Mouse (Mus musculus): ENCODE measurements around the gene Agbl4. TPM values are rescaled to one million over a fixed set of nuclear protein-coding genes. Genes with fewer than 3 reads are reported as not detected.

Gene Agbl4
- total and polyA plus RNA-seq, 3 experiments, result not detected

DNA sequence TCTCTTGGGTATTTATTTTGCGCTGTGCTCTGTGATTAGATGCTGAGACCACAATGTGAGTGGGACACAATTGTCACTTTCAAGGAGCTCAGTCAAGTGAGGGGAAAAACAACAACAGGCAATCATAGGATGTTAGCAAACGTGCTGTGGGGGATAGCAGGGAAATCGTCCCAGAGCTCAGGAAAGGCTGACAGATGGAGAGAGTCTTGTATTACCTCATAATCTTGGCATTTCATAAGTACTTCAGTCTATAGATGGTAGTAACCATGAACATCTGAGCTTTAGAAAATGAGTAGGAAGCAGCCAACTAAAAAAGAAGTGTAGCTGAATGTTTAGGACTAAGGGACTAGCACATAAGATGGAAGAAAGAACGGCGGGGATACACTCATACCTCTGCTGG is 910.2 kb downstream of the Agbl4 start:
- in situ Hi-C loops (cut with MboI; ENCODE audit: low pct_ligation_motif_present, low pct_unique_long_range_greater_than_20kb, low sequenced_read_pairs), result no loop called here
- no peak overlapping the region for H3K4me2 ChIP-seq (ENCODE audit: insufficient read depth, low read depth, poor library complexity, severe bottlenecking)
- no peak overlapping the region for H3K9ac ChIP-seq (ENCODE audit: insufficient read depth, low read depth)
- no peaks in the 10 kb centered on the region for H3K79me2 ChIP-seq (replicated peaks; ENCODE audit: control insufficient read depth, extremely low read depth, insufficient read depth, poor library complexity, severe bottlenecking)
- no peak overlapping the region for H3K4me3 ChIP-seq (replicated peaks in 1 of 3; ENCODE audit: low read depth in 2 of 3, low read length in 2 of 3, poor library complexity in 1 of 3)
- dilution Hi-C loops (cut with MboI; ENCODE audit: extremely low pct_ligation_motif_present, extremely low pct_unique_long_range_greater_than_20kb, low sequenced_read_pairs), result no loop called here
- TF ChIP-seq JUND (conservative IDR thresholded peaks at IDR 0.05; ENCODE audit: low read depth, low read length) (no peak), MXI1 (IDR thresholded peaks at IDR 0.05; ENCODE audit: low read depth, low read length) (no peak), SIN3A (IDR thresholded peaks at IDR 0.05; ENCODE audit: low read length) (no peak), POLR2A (IDR thresholded peaks at IDR 0.05; ENCODE audit: low read depth, low read length) (no peak), ELF1 (IDR thresholded peaks at IDR 0.05; ENCODE audit: low read depth, low read length) (no peak), JUN (IDR thresholded peaks at IDR 0.05; ENCODE audit: insufficient read depth, low read depth, low read length) (no peak), NRF1 (IDR thresholded peaks at IDR 0.05; ENCODE audit: low read depth, low read length) (no peak)
- H3K27ac ChIP-seq (ENCODE audit: insufficient read depth, low read depth), result no peak overlapping the region
- no peaks in the 10 kb centered on the region for H3K9me3 ChIP-seq (replicated peaks; ENCODE audit: low read length)
- no peaks in the 10 kb centered on the region for H3K4me1 ChIP-seq (ENCODE audit: control insufficient read depth in 1 of 2, insufficient read depth in 2 of 2)
- no peak for DNase-seq (ENCODE audit: extremely low read depth)
- H3K36me3 ChIP-seq (replicated peaks in 1 of 2; ENCODE audit: control insufficient read depth in 1 of 2, insufficient read depth in 1 of 2, low read length in 1 of 2), result no peaks in the 10 kb centered on the region
- H3K27me3 ChIP-seq (replicated peaks), result no peaks in the 10 kb centered on the region

DNA sequence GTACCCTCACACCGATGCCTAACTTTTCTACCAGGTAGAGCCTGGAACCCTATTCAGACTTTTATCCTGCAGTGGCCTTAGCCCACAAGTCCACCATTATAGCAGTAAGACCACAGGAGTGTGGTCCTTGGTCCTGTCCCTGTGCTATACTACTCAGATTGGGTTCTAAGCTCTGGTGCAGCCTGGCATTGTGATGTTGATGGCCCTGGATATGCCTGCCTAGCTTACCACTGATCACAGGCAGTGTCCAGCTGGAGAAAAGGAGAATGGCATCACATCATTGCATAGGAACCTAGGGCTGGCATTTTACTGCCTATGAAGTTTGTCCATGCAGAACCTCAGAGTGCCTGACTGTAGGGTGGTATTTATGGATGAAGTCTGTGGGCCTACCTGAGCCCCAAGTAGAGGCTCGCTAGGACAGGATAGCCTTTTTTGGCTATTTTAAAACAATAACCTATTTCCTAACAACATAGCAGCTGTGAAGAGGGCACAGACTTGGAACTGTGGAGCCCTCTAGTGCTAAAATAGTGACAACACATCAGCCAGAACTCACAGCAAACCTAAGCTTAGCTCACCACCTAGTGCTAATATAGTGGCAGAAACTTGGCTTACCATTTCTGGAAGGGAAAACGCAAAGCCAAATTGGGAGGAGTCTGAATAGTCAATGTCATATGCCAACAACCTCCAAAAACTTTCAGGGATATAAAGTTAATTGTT is 911.3 kb downstream of the Agbl4 start:
- no peak overlapping the region for H3K4me3 ChIP-seq (replicated peaks in 1 of 3; ENCODE audit: low read depth in 2 of 3, low read length in 2 of 3, poor library complexity in 1 of 3)
- H3K36me3 ChIP-seq (replicated peaks in 1 of 2; ENCODE audit: control insufficient read depth in 1 of 2, insufficient read depth in 1 of 2, low read length in 1 of 2), result no peaks in the 10 kb centered on the region
- no peaks in the 10 kb centered on the region for H3K79me2 ChIP-seq (replicated peaks; ENCODE audit: control insufficient read depth, extremely low read depth, insufficient read depth, poor library complexity, severe bottlenecking)
- H3K4me2 ChIP-seq (ENCODE audit: insufficient read depth, low read depth, poor library complexity, severe bottlenecking), result no peak overlapping the region
- H3K9ac ChIP-seq (ENCODE audit: insufficient read depth, low read depth), result no peak overlapping the region
- H3K4me1 ChIP-seq (ENCODE audit: control insufficient read depth in 1 of 2, insufficient read depth in 2 of 2), result no peaks in the 10 kb centered on the region
- in situ Hi-C loops (cut with MboI; ENCODE audit: low pct_ligation_motif_present, low pct_unique_long_range_greater_than_20kb, low sequenced_read_pairs), result no loop called here
- H3K27me3 ChIP-seq (replicated peaks), result no peaks in the 10 kb centered on the region
- H3K9me3 ChIP-seq (replicated peaks; ENCODE audit: low read length), result no peaks in the 10 kb centered on the region
- TF ChIP-seq SMC3 (IDR thresholded peaks at IDR 0.05; ENCODE audit: low read depth, low read length), result peak; percentile 87
- no peak for TF ChIP-seq PAX5 (IDR thresholded peaks at IDR 0.05; ENCODE audit: low read length)
- TF ChIP-seq MEF2A (IDR thresholded peaks at IDR 0.05; ENCODE audit: borderline replicate concordance, low read depth, low read length), result no peak
- no peak for TF ChIP-seq ZMIZ1 (IDR thresholded peaks at IDR 0.05; ENCODE audit: low read depth, low read length)
- TF ChIP-seq IRF4 (IDR thresholded peaks at IDR 0.05; ENCODE audit: low read depth, low read length), result no peak
- peak; percentile 55 to 99 for TF ChIP-seq CTCF (conservative IDR thresholded peaks at IDR 0.05 in 1 of 2, IDR thresholded peaks at IDR 0.05 in 1 of 2; ENCODE audit: low read depth in 2 of 2, low read length in 2 of 2)
- TF ChIP-seq MAX (IDR thresholded peaks at IDR 0.05; ENCODE audit: low read length), result no peak
- TF ChIP-seq MXI1 (IDR thresholded peaks at IDR 0.05; ENCODE audit: low read depth, low read length), result no peak
- TF ChIP-seq CHD2 (IDR thresholded peaks at IDR 0.05; ENCODE audit: low read length), result no peak
- no peak for TF ChIP-seq ELF1 (IDR thresholded peaks at IDR 0.05; ENCODE audit: low read depth, low read length)
- TF ChIP-seq NELFE (IDR thresholded peaks at IDR 0.05; ENCODE audit: low read depth, low read length), result peak; percentile 39; the same call in 1 of the 2 replicates
- TF ChIP-seq ZKSCAN1 (IDR thresholded peaks at IDR 0.05; ENCODE audit: borderline replicate concordance, low read depth, low read length), result no peak
- no peak for TF ChIP-seq ZNF384 (IDR thresholded peaks at IDR 0.05; ENCODE audit: low read depth, low read length)
- TF ChIP-seq HCFC1 (IDR thresholded peaks at IDR 0.05; ENCODE audit: low read depth, low read length), result no peak
- no peak for TF ChIP-seq RCOR1 (conservative IDR thresholded peaks at IDR 0.05; ENCODE audit: low read depth, low read length)
- no peak for TF ChIP-seq BHLHE40 (IDR thresholded peaks at IDR 0.05; ENCODE audit: low read depth, low read length)
- no peak for TF ChIP-seq MAZ (IDR thresholded peaks at IDR 0.05; ENCODE audit: low read depth, low read length)
- no peak for TF ChIP-seq UBTF (IDR thresholded peaks at IDR 0.05; ENCODE audit: low read depth, low read length)
- TF ChIP-seq RAD21 (IDR thresholded peaks at IDR 0.05; ENCODE audit: low read depth, low read length), result peak; percentile 90
- no peak for TF ChIP-seq POLR2A (IDR thresholded peaks at IDR 0.05; ENCODE audit: low read depth, low read length)
- 0 out of 2 replicates have a peak, but pooled peaks have one; percentile 18 for TF ChIP-seq JUND (conservative IDR thresholded peaks at IDR 0.05; ENCODE audit: low read depth, low read length)
- no peak for TF ChIP-seq CHD1 (IDR thresholded peaks at IDR 0.05; ENCODE audit: low read depth, low read length)
- peak; percentile 68 for TF ChIP-seq ZC3H11A (IDR thresholded peaks at IDR 0.05; ENCODE audit: low read depth, low read length)
- DNase-seq (ENCODE audit: extremely low read depth), result peak; percentile 57
- dilution Hi-C loops (cut with MboI; ENCODE audit: extremely low pct_ligation_motif_present, extremely low pct_unique_long_range_greater_than_20kb, low sequenced_read_pairs), result no loop called here
- no peak overlapping the region for H3K27ac ChIP-seq (ENCODE audit: insufficient read depth, low read depth)
